Mouse (Mus musculus): ENCODE measurements at regions not wholly inside any gene's neighbourhood (a gene's known extent, or its start where the extent isn't known, plus 50 kb on each side); places are given as distances from the start of the nearest gene placed in this dataset.

DNA sequence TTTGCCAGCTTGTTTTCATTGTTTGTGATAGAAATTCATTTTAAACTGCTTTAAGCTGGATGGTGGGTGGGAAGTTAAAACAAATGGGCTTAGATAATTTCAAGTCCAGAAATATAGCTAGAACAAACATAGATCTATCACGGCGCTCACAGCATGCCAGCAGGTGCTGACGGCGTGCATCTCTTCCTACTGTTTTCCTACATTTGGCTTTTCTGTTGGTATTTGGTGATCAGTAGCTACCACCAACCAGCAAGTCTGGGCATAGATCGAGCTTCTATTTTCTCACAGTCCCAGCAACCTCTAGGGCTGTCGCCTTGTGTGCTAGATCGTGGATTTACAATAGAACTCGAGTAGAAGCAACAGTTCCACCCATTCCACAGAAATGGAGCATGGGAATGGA is 290.9 kb upstream of the Zeb2 start:
- WGBS: 89% methylated on average over 8 of the region's 8 CpGs
- TF ChIP-seq EP300 (IDR thresholded peaks at IDR 0.05; ENCODE audit: low read depth) (no peak), CTCF (IDR thresholded peaks at IDR 0.05; ENCODE audit: low read depth) (no peak)
- H3K9me3 ChIP-seq (replicated peaks; ENCODE audit: control insufficient read depth, low read length): no peaks in the 10 kb centered on the region

DNA sequence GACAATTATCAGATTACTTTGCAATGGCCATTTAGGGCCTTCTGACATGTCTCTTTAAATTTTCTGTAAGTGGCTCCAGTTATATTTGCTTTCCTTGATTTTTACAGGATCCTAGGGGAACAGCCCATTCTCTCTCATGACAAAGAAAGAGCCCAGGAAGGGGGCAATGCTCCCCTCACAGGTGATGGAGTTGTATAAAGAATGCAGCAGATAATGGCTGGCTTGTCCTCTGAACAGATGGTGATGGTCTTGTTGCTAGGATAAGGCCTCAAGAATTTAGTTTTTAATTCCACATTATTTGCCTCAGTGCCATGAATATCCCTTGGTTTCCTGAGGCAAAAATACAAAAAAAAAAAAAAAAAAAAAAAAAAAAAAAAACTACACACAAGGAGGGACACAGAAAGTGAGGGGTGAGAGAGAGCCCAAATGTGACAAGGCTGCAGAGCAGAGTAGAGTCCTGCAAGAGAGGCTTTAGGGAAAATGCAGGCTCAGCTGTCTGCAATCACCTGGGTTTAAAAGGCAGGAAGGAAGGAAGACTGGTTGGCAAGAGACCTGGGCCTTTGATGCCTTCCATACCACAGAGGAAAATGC is 272.8 kb upstream of the Zeb2 start:
- TF ChIP-seq EP300 (IDR thresholded peaks at IDR 0.05; ENCODE audit: low read depth) (no peak), CTCF (IDR thresholded peaks at IDR 0.05; ENCODE audit: low read depth) (no peak)
- H3K36me3 ChIP-seq (replicated peaks; ENCODE audit: control insufficient read depth, insufficient read depth, low read length): no peaks in the 10 kb centered on the region
- H3K9ac ChIP-seq (replicated peaks; ENCODE audit: low read depth, low read length): no peak overlapping the region
- DNase-seq (ENCODE audit: low spot score) (no peak), ATAC-seq (ENCODE audit: insufficient read depth, low read depth) (no peak)
- H3K27me3 ChIP-seq (ENCODE audit: control insufficient read depth, insufficient read depth, low read length): no peaks in the 10 kb centered on the region
- no peak overlapping the region for H3K4me2 ChIP-seq (ENCODE audit: low read depth, low read length)
- H3K27ac ChIP-seq (ENCODE audit: low read depth): no peak overlapping the region
- no peaks in the 10 kb centered on the region for H3K9me3 ChIP-seq (replicated peaks; ENCODE audit: control insufficient read depth, low read length)
- no peaks in the 10 kb centered on the region for H3K4me1 ChIP-seq (ENCODE audit: control insufficient read depth, insufficient read depth)
- H3K4me3 ChIP-seq (ENCODE audit: low read depth, low read length): no peak overlapping the region

More for the DNA sequence above, 290.9 kb upstream of the Zeb2 start:
- no peak for DNase-seq (ENCODE audit: low spot score)
- no peaks in the 10 kb centered on the region for H3K36me3 ChIP-seq (replicated peaks; ENCODE audit: control insufficient read depth, insufficient read depth, low read length)
- H3K27me3 ChIP-seq (ENCODE audit: control insufficient read depth, insufficient read depth, low read length): no peaks in the 10 kb centered on the region
- no peak overlapping the region for H3K9ac ChIP-seq (replicated peaks; ENCODE audit: low read depth, low read length)
- H3K4me3 ChIP-seq (ENCODE audit: low read depth, low read length): no peak overlapping the region
- ATAC-seq (ENCODE audit: insufficient read depth, low read depth): no peak
- no peak overlapping the region for H3K4me2 ChIP-seq (ENCODE audit: low read depth, low read length)
- no peaks in the 10 kb centered on the region; the same call in 1 of the 2 replicates for H3K4me1 ChIP-seq (ENCODE audit: control insufficient read depth, insufficient read depth)
- no peak overlapping the region for H3K27ac ChIP-seq (ENCODE audit: low read depth)

DNA sequence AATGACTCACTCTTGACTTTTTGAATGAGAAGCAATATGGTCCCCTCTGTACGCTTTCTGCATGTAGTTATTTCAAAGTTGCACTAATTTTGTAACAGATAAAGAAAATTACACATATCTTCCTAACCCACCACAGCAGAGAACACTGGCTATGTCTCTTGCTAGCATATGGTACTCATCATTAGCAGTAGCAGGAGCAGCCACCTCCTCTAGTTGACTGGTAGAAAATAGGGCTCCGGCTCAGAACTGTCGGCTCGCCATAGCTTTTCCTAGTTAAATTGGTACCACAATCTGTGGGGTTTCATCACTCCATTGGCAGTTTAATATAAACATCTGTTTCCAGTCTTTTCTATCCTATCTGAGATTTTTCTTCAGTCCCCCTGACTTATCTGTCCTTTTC is 254.1 kb upstream of the Zeb2 start:
- DNase-seq (ENCODE audit: low spot score) (no peak), ATAC-seq (ENCODE audit: insufficient read depth, low read depth) (no peak)
- TF ChIP-seq EP300 (IDR thresholded peaks at IDR 0.05; ENCODE audit: low read depth) (no peak), CTCF (IDR thresholded peaks at IDR 0.05; ENCODE audit: low read depth) (no peak)
- WGBS: 79% methylated on average over 4 of the region's 4 CpGs
- H3K9ac ChIP-seq (replicated peaks; ENCODE audit: low read depth, low read length): no peak overlapping the region
- no peaks in the 10 kb centered on the region for H3K9me3 ChIP-seq (replicated peaks; ENCODE audit: control insufficient read depth, low read length)
- no peaks in the 10 kb centered on the region for H3K36me3 ChIP-seq (replicated peaks; ENCODE audit: control insufficient read depth, insufficient read depth, low read length)
- H3K4me2 ChIP-seq (ENCODE audit: low read depth, low read length): no peak overlapping the region
- H3K27ac ChIP-seq (ENCODE audit: low read depth): no peak overlapping the region
- H3K27me3 ChIP-seq (ENCODE audit: control insufficient read depth, insufficient read depth, low read length): no peaks in the 10 kb centered on the region
- H3K4me1 ChIP-seq (ENCODE audit: control insufficient read depth, insufficient read depth): no peaks in the 10 kb centered on the region
- H3K4me3 ChIP-seq (ENCODE audit: low read depth, low read length): no peak overlapping the region

DNA sequence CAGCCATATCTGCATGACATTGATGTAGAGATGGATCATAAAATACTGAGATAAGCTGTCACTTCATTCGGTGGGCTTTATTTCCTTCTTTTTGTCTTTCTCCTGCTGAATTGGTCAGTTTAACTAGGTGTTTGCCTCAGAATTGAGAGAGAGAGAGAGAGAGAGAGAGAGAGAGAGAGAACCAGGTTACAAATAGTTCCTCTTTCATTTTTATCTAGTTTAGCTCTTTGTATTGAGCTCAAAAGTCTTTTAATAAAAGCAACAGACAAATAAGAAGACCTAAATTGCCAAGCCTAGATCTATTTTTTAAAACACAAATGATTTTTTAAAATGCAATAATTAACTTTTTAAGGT is 253.4 kb upstream of the Zeb2 start:
- DNase-seq (ENCODE audit: low spot score) (no peak), ATAC-seq (ENCODE audit: insufficient read depth, low read depth) (no peak)
- no peak overlapping the region for H3K27ac ChIP-seq (ENCODE audit: low read depth)
- H3K9ac ChIP-seq (replicated peaks; ENCODE audit: low read depth, low read length): no peak overlapping the region
- no peaks in the 10 kb centered on the region for H3K9me3 ChIP-seq (replicated peaks; ENCODE audit: control insufficient read depth, low read length)
- H3K4me2 ChIP-seq (ENCODE audit: low read depth, low read length): no peak overlapping the region
- no peaks in the 10 kb centered on the region for H3K36me3 ChIP-seq (replicated peaks; ENCODE audit: control insufficient read depth, insufficient read depth, low read length)
- no peak overlapping the region for H3K4me3 ChIP-seq (ENCODE audit: low read depth, low read length)
- TF ChIP-seq EP300 (IDR thresholded peaks at IDR 0.05; ENCODE audit: low read depth): no peak
- H3K27me3 ChIP-seq (ENCODE audit: control insufficient read depth, insufficient read depth, low read length): no peaks in the 10 kb centered on the region
- 54% methylated on average over 1 of the region's 1 CpGs for WGBS
- no peaks in the 10 kb centered on the region for H3K4me1 ChIP-seq (ENCODE audit: control insufficient read depth, insufficient read depth)

DNA sequence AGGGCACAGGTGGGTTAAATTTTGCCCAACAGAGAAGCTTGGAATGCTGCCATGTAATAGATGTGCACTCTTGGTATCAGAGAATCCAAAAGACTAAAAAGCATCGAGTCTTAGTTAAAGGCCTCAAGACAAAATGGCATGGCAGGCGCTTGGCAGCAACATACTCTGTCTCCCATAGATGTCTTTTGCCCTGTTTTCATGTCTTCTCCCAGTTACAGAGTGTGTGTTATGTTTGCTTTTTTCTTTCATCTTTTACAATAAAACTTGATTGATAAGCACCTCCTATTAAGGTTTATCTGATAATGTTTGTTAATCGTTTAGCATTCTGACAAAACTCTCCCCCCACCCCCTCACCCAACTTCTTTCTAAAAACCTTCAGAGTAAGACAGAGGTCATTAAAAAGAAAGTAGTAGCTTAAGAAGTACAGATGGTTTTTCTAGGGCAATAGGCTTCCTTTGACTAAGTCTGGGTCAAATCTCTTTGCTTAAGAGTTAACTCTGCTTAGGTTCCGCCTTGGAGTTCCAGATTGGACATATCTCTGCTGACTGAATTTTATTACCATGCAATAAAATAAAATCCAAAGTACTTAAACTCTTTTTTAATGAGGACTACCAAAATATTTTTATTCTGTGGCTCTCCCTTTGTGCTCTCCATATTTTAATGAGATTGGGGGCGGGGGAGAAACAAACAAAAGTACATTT is 252.9 kb upstream of the Zeb2 start:
- Histone ChIP-seq H3K4me1 (ENCODE audit: control insufficient read depth, insufficient read depth) (no peaks in the 10 kb centered on the region), H3K36me3 (replicated peaks; ENCODE audit: control insufficient read depth, insufficient read depth, low read length) (no peaks in the 10 kb centered on the region), H3K27me3 (ENCODE audit: control insufficient read depth, insufficient read depth, low read length) (no peaks in the 10 kb centered on the region), H3K27ac (ENCODE audit: low read depth) (no peak overlapping the region), H3K4me2 (ENCODE audit: low read depth, low read length) (no peak overlapping the region), H3K9me3 (replicated peaks; ENCODE audit: control insufficient read depth, low read length) (no peaks in the 10 kb centered on the region), H3K9ac (replicated peaks; ENCODE audit: low read depth, low read length) (no peak overlapping the region), H3K4me3 (ENCODE audit: low read depth, low read length) (no peak overlapping the region)
- WGBS: 77% methylated on average over 5 of the region's 5 CpGs
- no peak for DNase-seq (ENCODE audit: low spot score)
- TF ChIP-seq EP300 (IDR thresholded peaks at IDR 0.05; ENCODE audit: low read depth) (no peak), CTCF (IDR thresholded peaks at IDR 0.05; ENCODE audit: low read depth) (no peak)
- no peak for ATAC-seq (ENCODE audit: insufficient read depth, low read depth)

DNA sequence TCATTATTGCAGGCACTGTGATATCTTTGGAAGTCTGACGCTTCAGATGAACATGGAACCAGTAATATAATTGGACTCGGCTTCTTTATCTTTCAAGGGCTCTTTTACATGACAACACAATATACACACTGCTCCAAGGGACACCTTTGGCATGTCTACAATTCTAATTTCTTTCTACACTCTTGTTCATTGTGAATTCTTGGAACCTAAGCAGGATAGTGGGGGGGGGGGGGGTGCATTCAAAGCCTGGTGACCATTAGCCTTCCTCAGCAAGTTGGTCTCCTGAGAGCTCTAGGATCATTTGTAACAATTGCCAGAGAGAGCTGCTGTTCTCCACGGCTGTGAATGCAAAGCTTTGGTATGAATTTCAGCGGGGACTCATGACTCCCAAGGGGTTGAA is 252.2 kb upstream of the Zeb2 start:
- WGBS: 62% methylated on average over 4 of the region's 4 CpGs
- Histone ChIP-seq H3K4me2 (ENCODE audit: low read depth, low read length) (no peak overlapping the region), H3K27ac (ENCODE audit: low read depth) (no peak overlapping the region), H3K9ac (replicated peaks; ENCODE audit: low read depth, low read length) (no peak overlapping the region), H3K4me1 (ENCODE audit: control insufficient read depth, insufficient read depth) (no peaks in the 10 kb centered on the region), H3K36me3 (replicated peaks; ENCODE audit: control insufficient read depth, insufficient read depth, low read length) (no peaks in the 10 kb centered on the region), H3K27me3 (ENCODE audit: control insufficient read depth, insufficient read depth, low read length) (no peaks in the 10 kb centered on the region), H3K9me3 (replicated peaks; ENCODE audit: control insufficient read depth, low read length) (no peaks in the 10 kb centered on the region), H3K4me3 (ENCODE audit: low read depth, low read length) (no peak overlapping the region)
- TF ChIP-seq CTCF (IDR thresholded peaks at IDR 0.05; ENCODE audit: low read depth): no peak
- no peak for TF ChIP-seq EP300 (IDR thresholded peaks at IDR 0.05; ENCODE audit: low read depth)
- no peak for DNase-seq (ENCODE audit: low spot score)
- ATAC-seq (ENCODE audit: insufficient read depth, low read depth): no peak
